In genomic region chr5:105976076-105976475, GRCm38 (mm10) we compare ENCODE assay signal across 8 mouse cellular contexts.
A peak's percentile ranks its signal among the peaks of the same experiment; 100 is the strongest.
DNase-seq lines count a peak whose midpoint lies in the region; ATAC-seq and TF ChIP-seq lines count a peak whose summit lies in the region.

No protein-coding gene starts in this region.

- H3K4me1 ChIP-seq in heart, embryonic 12.5 days (replicated peaks) = peaks cover 14% of the 10 kb centered on the region
- H3K4me1 ChIP-seq in neural tube, embryonic 13.5 days (replicated peaks) = 0 out of 2 replicates have a peak, but pooled peaks cover 7% of the 10 kb centered on the region
- no peaks in the 10 kb centered on the region for H3K4me1 ChIP-seq in intestine, embryonic 14.5 days (replicated peaks; ENCODE audit: control insufficient read depth, insufficient read depth, low read length)
- no peaks in the 10 kb centered on the region for H3K4me1 ChIP-seq in midbrain, postnatal 0 days (ENCODE audit: insufficient read depth, low read length)

- DNase-seq in heart, postnatal 4 days = no peak
- DNase-seq in neural tube, embryonic 10.5 days (ENCODE audit: extremely low spot score, low spot score) = no peak
- no peak for DNase-seq in intestine, embryonic 14.5 days (ENCODE audit: low spot score)
- DNase-seq in midbrain, postnatal 0 days (ENCODE audit: low spot score) = no peak
- DNase-seq in ovary, postnatal 14 days (ENCODE audit: low spot score) = no peak
- DNase-seq in Muller cell, postnatal 12 days (ENCODE audit: inconsistent ontology term) = no peak

- H3K36me3 ChIP-seq in heart, embryonic 12.5 days = no peaks in the 10 kb centered on the region
- H3K36me3 ChIP-seq in neural tube, embryonic 13.5 days = no peaks in the 10 kb centered on the region
- H3K36me3 ChIP-seq in intestine, embryonic 14.5 days (ENCODE audit: control insufficient read depth, insufficient read depth, low read length) = no peaks in the 10 kb centered on the region
- H3K36me3 ChIP-seq in midbrain, postnatal 0 days (ENCODE audit: insufficient read depth, low read length) = no peaks in the 10 kb centered on the region

- TF ChIP-seq CTCF in midbrain, postnatal 0 days (IDR thresholded peaks at IDR 0.05) = no peak

- H3K4me3 ChIP-seq in heart, embryonic 12.5 days = peak overlapping the region; percentile 22; the same call in 1 of the 2 replicates
- H3K4me3 ChIP-seq in neural tube, embryonic 13.5 days = no peak overlapping the region
- no peak overlapping the region for H3K4me3 ChIP-seq in intestine, embryonic 14.5 days (ENCODE audit: low read depth, low read length)
- H3K4me3 ChIP-seq in midbrain, postnatal 0 days (ENCODE audit: low read depth, low read length) = no peak overlapping the region; the same call in 1 of the 2 replicates

- ATAC-seq in heart, embryonic 12.5 days (ENCODE audit: insufficient number of reproducible peaks, low FRiP score) = no peak
- ATAC-seq in neural tube, embryonic 13.5 days (ENCODE audit: low read depth) = no peak
- no peak for ATAC-seq in intestine, embryonic 14.5 days (replicated peaks; ENCODE audit: low FRiP score, low TSS enrichment, low read depth)
- ATAC-seq in midbrain, postnatal 0 days (ENCODE audit: low FRiP score) = no peak

- H3K4me2 ChIP-seq in heart, embryonic 12.5 days = peak overlapping the region; percentile 56
- peak overlapping the region; percentile 36; the same call in 1 of the 2 replicates for H3K4me2 ChIP-seq in neural tube, embryonic 13.5 days
- peak overlapping the region; percentile 15; the same call in 1 of the 2 replicates for H3K4me2 ChIP-seq in intestine, embryonic 14.5 days (ENCODE audit: low read length)
- H3K4me2 ChIP-seq in midbrain, postnatal 0 days (ENCODE audit: low read depth, low read length, poor library complexity, severe bottlenecking) = peak overlapping the region; percentile 39

- H3K27ac ChIP-seq in heart, embryonic 12.5 days (ENCODE audit: poor library complexity, severe bottlenecking) = no peak overlapping the region
- no peak overlapping the region for H3K27ac ChIP-seq in neural tube, embryonic 13.5 days (replicated peaks)
- no peak overlapping the region for H3K27ac ChIP-seq in intestine, embryonic 14.5 days (ENCODE audit: low read depth)
- no peak overlapping the region for H3K27ac ChIP-seq in midbrain, postnatal 0 days (ENCODE audit: low read depth, low read length)

- no peak overlapping the region for H3K9ac ChIP-seq in heart, embryonic 12.5 days
- no peak overlapping the region for H3K9ac ChIP-seq in neural tube, embryonic 13.5 days
- H3K9ac ChIP-seq in intestine, embryonic 14.5 days (ENCODE audit: low read length) = no peak overlapping the region
- no peak overlapping the region for H3K9ac ChIP-seq in midbrain, postnatal 0 days (replicated peaks; ENCODE audit: low read length, poor library complexity, severe bottlenecking)

- no peaks in the 10 kb centered on the region for H3K27me3 ChIP-seq in heart, embryonic 12.5 days (replicated peaks)
- H3K27me3 ChIP-seq in neural tube, embryonic 13.5 days = no peaks in the 10 kb centered on the region
- H3K27me3 ChIP-seq in intestine, embryonic 14.5 days (replicated peaks; ENCODE audit: control insufficient read depth, insufficient read depth, low read length) = no peaks in the 10 kb centered on the region
- H3K27me3 ChIP-seq in midbrain, postnatal 0 days (ENCODE audit: insufficient read depth, low read length) = no peaks in the 10 kb centered on the region

- 56% methylated on average over 5 of the region's 5 CpGs for WGBS in heart, embryonic 12.5 days
- WGBS in neural tube, embryonic 13.5 days = 88% methylated on average over 4 of the region's 5 CpGs
- WGBS in intestine, embryonic 14.5 days = 59% methylated on average over 5 of the region's 5 CpGs
- 33% methylated on average over 5 of the region's 5 CpGs for WGBS in midbrain, postnatal 0 days

- no peaks in the 10 kb centered on the region for H3K9me3 ChIP-seq in heart, embryonic 12.5 days (replicated peaks)
- no peaks in the 10 kb centered on the region for H3K9me3 ChIP-seq in neural tube, embryonic 13.5 days
- no peaks in the 10 kb centered on the region for H3K9me3 ChIP-seq in intestine, embryonic 14.5 days (ENCODE audit: control insufficient read depth, low read length)
- H3K9me3 ChIP-seq in midbrain, postnatal 0 days (ENCODE audit: low read length) = no peaks in the 10 kb centered on the region
